Mouse (Mus musculus) forebrain, postnatal 0 days (tissue): ENCODE results near the gene Cux1. TPM values are rescaled to one million over a fixed set of nuclear protein-coding genes. Genes with fewer than 3 reads are reported as not detected.

Experiments used
- ATAC-seq: fragments of 200-750 bp; cut with Nextera tagmentation; 2 replicates; pipeline ENCODE4 v1.8.0; 2017; ENCODE audit warnings: mild to moderate bottlenecking, moderate library complexity
- DNase-seq: peaks from one replicate; pipeline ENCODE4 v3.0.0-alpha.2; 2015
- H3K27ac ChIP-seq: fragments of 300-500 bp; sonication (generic); 2 replicates; pipeline ENCODE4 v1.5.1; 2014; ENCODE audit warnings: low read depth, mild to moderate bottlenecking, antibody characterized with exemption, low read length, moderate library complexity, mixed read lengths
- H3K27me3 ChIP-seq: fragments of 300-500 bp; sonication (generic); 2 replicates; pipeline ENCODE4 v1.6.1; 2014; ENCODE audit warnings: mild to moderate bottlenecking, low read length, mixed read lengths; ENCODE audit not compliant: insufficient read depth
- H3K36me3 ChIP-seq: fragments of 300-500 bp; sonication (generic); 2 replicates; pipeline ENCODE4 v1.6.1; 2014; ENCODE audit warnings: mild to moderate bottlenecking, moderate library complexity; ENCODE audit not compliant: insufficient read depth
- H3K4me1 ChIP-seq: fragments of 300-500 bp; sonication (generic); 2 replicates; pipeline ENCODE4 v1.6.1; 2014; ENCODE audit warnings: antibody characterized with exemption; ENCODE audit not compliant: insufficient read depth
- H3K4me2 ChIP-seq: fragments of 300-500 bp; sonication (generic); 2 replicates; pipeline ENCODE4 v1.6.1; 2014; ENCODE audit warnings: low read depth, mild to moderate bottlenecking, moderate library complexity
- H3K4me3 ChIP-seq: fragments of 300-500 bp; sonication (generic); 2 replicates; pipeline ENCODE4 v1.5.1; 2014; ENCODE audit warnings: low read depth, low read length, mixed read lengths
- H3K9ac ChIP-seq: fragments of 300-500 bp; sonication (generic); 2 replicates; pipeline ENCODE4 v1.6.1; 2014; ENCODE audit warnings: mild to moderate bottlenecking
- H3K9me3 ChIP-seq: fragments of 300-500 bp; sonication (generic); 2 replicates; pipeline ENCODE4 v1.6.1; 2016; ENCODE audit warnings: low read length
- CTCF ChIP-seq: sonication (generic); IDR thresholded peaks from 2 replicates; pipeline ENCODE4 v1.5.1; 2016; ENCODE audit warnings: antibody characterized with exemption, control low read depth, low read depth
- WGBS: fragments of 180-500 bp; shearing (Covaris S2); extraction: QIAGEN DNeasy Blood & Tissue Kit; methylation state at CpG from one replicate; pipeline ENCODE4 v1.1.7; 2014; 5-methylcytosine and 5-hydroxymethylcytosine counted together
- polyA plus RNA-seq: library from polyadenylated mRNA; unstranded; fragments of >200 nt; fragmentation: Nextera tagmentation; extraction: Ambion mirVana; gene quantifications from 2 replicates; pipeline ENCODE4 v1.2.1, GENCODE M21; 2015
- total RNA-seq: library from RNA; depleted of rRNA; stranded (reverse); fragments of >200 nt; gene quantifications from 2 replicates; pipeline ENCODE4 v1.2.3, GENCODE M21; 2014

The Cux1 gene
- total and polyA plus RNA-seq, 2 experiments from 2014 or later = 86.0 to 141 TPM

- Histone ChIP-seq H3K36me3 (no peaks in the 10 kb centered on the region), H3K27ac (no peak overlapping the region), H3K9ac (no peak overlapping the region), H3K9me3 (no peaks in the 10 kb centered on the region), H3K27me3 (no peaks in the 10 kb centered on the region), H3K4me1 (no peaks in the 10 kb centered on the region), H3K4me2 (no peak overlapping the region), H3K4me3 (no peak overlapping the region)
- no peak for TF ChIP-seq CTCF
- ATAC-seq (no peak), DNase-seq (no peak)
- 93% methylated on average over 4 of the region's 4 CpGs for WGBS
These were observed 149.4 kb downstream of the Cux1 start for GRCm38 (mm10) chr5:136417891-136418290.

GRCm38 (mm10) chr5:136414479-136414878, 152.8 kb downstream of the Cux1 start:
- no peak overlapping the region for H3K27ac ChIP-seq
- DNase-seq (no peak), ATAC-seq (no peak)
- no peaks in the 10 kb centered on the region for H3K4me1 ChIP-seq
- 85% methylated on average over 2 of the region's 2 CpGs for WGBS
- H3K9ac ChIP-seq = no peak overlapping the region
- no peak overlapping the region for H3K4me3 ChIP-seq
- no peaks in the 10 kb centered on the region for H3K9me3 ChIP-seq
- no peaks in the 10 kb centered on the region for H3K27me3 ChIP-seq
- TF ChIP-seq CTCF = no peak
- no peaks in the 10 kb centered on the region for H3K36me3 ChIP-seq
- H3K4me2 ChIP-seq = no peak overlapping the region

- H3K27me3 ChIP-seq = no peaks in the 10 kb centered on the region
- ATAC-seq (peak; percentile 32; the same call in 1 of the 2 replicates), DNase-seq (peak; percentile 58)
- TF ChIP-seq CTCF = no peak
- no peak overlapping the region for H3K9ac ChIP-seq
- no peak overlapping the region for H3K4me3 ChIP-seq
- H3K36me3 ChIP-seq = 0 out of 2 replicates have a peak, but pooled peaks cover 4% of the 10 kb centered on the region
- H3K27ac ChIP-seq = no peak overlapping the region
- WGBS = 68% methylated on average over 7 of the region's 7 CpGs
- no peaks in the 10 kb centered on the region for H3K9me3 ChIP-seq
- no peak overlapping the region for H3K4me2 ChIP-seq
- H3K4me1 ChIP-seq = no peaks in the 10 kb centered on the region
These were observed 156.6 kb downstream of the Cux1 start for GRCm38 (mm10) chr5:136410681-136411181.

- no peaks in the 10 kb centered on the region for H3K9me3 ChIP-seq
- no peak for TF ChIP-seq CTCF
- 0 out of 2 replicates have a peak, but pooled peaks cover 6% of the 10 kb centered on the region for H3K4me1 ChIP-seq
- H3K4me2 ChIP-seq = no peak overlapping the region
- DNase-seq = no peak
- no peak overlapping the region for H3K27ac ChIP-seq
- 0 out of 2 replicates have a peak, but pooled peaks cover 4% of the 10 kb centered on the region for H3K36me3 ChIP-seq
- no peak overlapping the region for H3K4me3 ChIP-seq
- ATAC-seq = no peak
- H3K9ac ChIP-seq = no peak overlapping the region
- H3K27me3 ChIP-seq = no peaks in the 10 kb centered on the region
These were observed 160.9 kb downstream of the Cux1 start for GRCm38 (mm10) chr5:136406357-136406756.

GRCm38 (mm10) chr5:136403565-136403961, 163.7 kb downstream of the Cux1 start:
- H3K9me3 ChIP-seq = no peaks in the 10 kb centered on the region
- H3K4me2 ChIP-seq = peak overlapping the region; percentile 28
- H3K27me3 ChIP-seq = no peaks in the 10 kb centered on the region
- no peak overlapping the region; the same call in 1 of the 2 replicates for H3K27ac ChIP-seq
- WGBS = 23% methylated on average over 19 of the region's 19 CpGs
- ATAC-seq (peak; percentile 43), DNase-seq (peak; percentile 56)
- no peak overlapping the region for H3K4me3 ChIP-seq
- H3K4me1 ChIP-seq = 0 out of 2 replicates have a peak, but pooled peaks cover 6% of the 10 kb centered on the region
- no peak overlapping the region for H3K9ac ChIP-seq
- no peak for TF ChIP-seq CTCF
- H3K36me3 ChIP-seq = 0 out of 2 replicates have a peak, but pooled peaks cover 4% of the 10 kb centered on the region

- H3K36me3 ChIP-seq = 0 out of 2 replicates have a peak, but pooled peaks cover 4% of the 10 kb centered on the region
- no peaks in the 10 kb centered on the region for H3K9me3 ChIP-seq
- no peak overlapping the region for H3K4me3 ChIP-seq
- H3K4me2 ChIP-seq = peak overlapping the region; percentile 28
- ATAC-seq (0 out of 2 replicates have a peak, but pooled peaks have one; percentile 6), DNase-seq (no peak)
- H3K27me3 ChIP-seq = no peaks in the 10 kb centered on the region
- 0 out of 2 replicates have a peak, but pooled peaks cover 6% of the 10 kb centered on the region for H3K4me1 ChIP-seq
- no peak for TF ChIP-seq CTCF
- no peak overlapping the region for H3K27ac ChIP-seq
- 51% methylated on average over 15 of the region's 15 CpGs for WGBS
- no peak overlapping the region for H3K9ac ChIP-seq
These were observed 164.4 kb downstream of the Cux1 start for GRCm38 (mm10) chr5:136402622-136403564.

- no peak for DNase-seq
- 0 out of 2 replicates have a peak, but pooled peaks cover 6% of the 10 kb centered on the region for H3K4me1 ChIP-seq
- H3K27ac ChIP-seq = no peak overlapping the region
- no peaks in the 10 kb centered on the region for H3K36me3 ChIP-seq
- TF ChIP-seq CTCF = no peak
- H3K4me2 ChIP-seq = no peak overlapping the region
- no peaks in the 10 kb centered on the region for H3K27me3 ChIP-seq
- no peak overlapping the region for H3K4me3 ChIP-seq
- no peak for ATAC-seq
- H3K9ac ChIP-seq = no peak overlapping the region
- H3K9me3 ChIP-seq = no peaks in the 10 kb centered on the region
- WGBS = 92% methylated on average over 3 of the region's 3 CpGs
These were observed 168.6 kb downstream of the Cux1 start for GRCm38 (mm10) chr5:136398706-136399105.
